Mouse (Mus musculus) heart, embryonic 13.5 days (tissue): ENCODE data around the gene Olfr128. TPM values are rescaled to one million over a fixed set of nuclear protein-coding genes. Genes with fewer than 3 reads are reported as not detected.
"Not testable (repeated sequence)": the region's sequence is repeated elsewhere in the genome, so short reads cannot be mapped to it uniquely, and the experiment has no call there.

Experiments
- ATAC-seq: fragments of 200-750 bp; cut with Nextera tagmentation; 2 replicates; pipeline ENCODE4 v1.8.0; 2017; ENCODE audit warnings: moderate TSS enrichment; ENCODE audit not compliant: insufficient number of reproducible peaks, low FRiP score, low TSS enrichment; ENCODE audit errors: extremely low read depth
- H3K27ac ChIP-seq: fragments of 300-500 bp; sonication (generic); replicated peaks from 2 replicates; pipeline ENCODE4 v1.5.1; 2015; ENCODE audit warnings: moderate library complexity, mild to moderate bottlenecking, inconsistent platforms
- H3K27me3 ChIP-seq: fragments of 300-500 bp; sonication (generic); replicated peaks from 2 replicates; pipeline ENCODE4 v1.6.1; 2015; ENCODE audit warnings: mild to moderate bottlenecking, inconsistent platforms
- H3K36me3 ChIP-seq: fragments of 300-500 bp; sonication (generic); 2 replicates; pipeline ENCODE4 v1.6.1; 2015; ENCODE audit warnings: mild to moderate bottlenecking, inconsistent platforms
- H3K4me1 ChIP-seq: fragments of 300-500 bp; sonication (generic); 2 replicates; pipeline ENCODE4 v1.6.1; 2015; ENCODE audit warnings: inconsistent platforms
- H3K4me2 ChIP-seq: fragments of 300-500 bp; sonication (generic); 2 replicates; pipeline ENCODE4 v1.6.1; 2015; ENCODE audit warnings: inconsistent platforms, mild to moderate bottlenecking, moderate library complexity
- H3K4me3 ChIP-seq: fragments of 300-500 bp; sonication (generic); 2 replicates; pipeline ENCODE4 v1.5.1; 2015; ENCODE audit warnings: moderate library complexity, mild to moderate bottlenecking, inconsistent platforms
- H3K9ac ChIP-seq: fragments of 300-500 bp; sonication (generic); 2 replicates; pipeline ENCODE4 v1.6.1; 2015; ENCODE audit warnings: inconsistent platforms, mild to moderate bottlenecking, moderate library complexity
- H3K9me3 ChIP-seq: fragments of 300-500 bp; sonication (generic); 2 replicates; pipeline ENCODE4 v1.6.1; 2016; ENCODE audit warnings: inconsistent platforms
- WGBS: fragments of 180-500 bp; shearing (Covaris S2); methylation state at CpG from one replicate; pipeline ENCODE4 v1.1.7; 2015; ENCODE audit warnings: mixed read lengths; 5-methylcytosine and 5-hydroxymethylcytosine counted together
- polyA plus RNA-seq: library from polyadenylated mRNA; unstranded; fragments of >200 nt; fragmentation: Nextera tagmentation; extraction: Ambion mirVana; gene quantifications from 2 replicates; pipeline ENCODE4 v1.2.1, GENCODE M21; 2015

The Olfr128 gene
- polyA plus RNA-seq: not detected in 2 replicates

GRCm38 (mm10) chr17:37920248-37920647 lies at the start of gene Olfr128:
Olfr128 (plus strand) TSS chr17:37920548.
- H3K9ac ChIP-seq: no peak within 1 kb of the TSS
- no peak for ATAC-seq
- no peaks in the 10 kb centered on the region for H3K4me1 ChIP-seq
- H3K9me3 ChIP-seq: no peaks in the 10 kb centered on the region
- no peak within 1 kb of the TSS for H3K4me2 ChIP-seq
- H3K4me3 ChIP-seq: no peak within 1 kb of the TSS
- no peak within 1 kb of the TSS for H3K27ac ChIP-seq
- H3K36me3 ChIP-seq: no peaks in the 10 kb centered on the region
- no peaks in the 10 kb centered on the region for H3K27me3 ChIP-seq

GRCm38 (mm10) chr17:37873830-37874229 lies 46.5 kb upstream of the Olfr128 start:
- ATAC-seq: no peak
- H3K4me2 ChIP-seq: no peak overlapping the region
- H3K4me1 ChIP-seq: no peaks in the 10 kb centered on the region
- no peaks in the 10 kb centered on the region for H3K27me3 ChIP-seq
- no peak overlapping the region for H3K9ac ChIP-seq
- 63% methylated on average over 3 of the region's 3 CpGs for WGBS
- no peak overlapping the region for H3K27ac ChIP-seq
- H3K36me3 ChIP-seq: no peaks in the 10 kb centered on the region
- no peak overlapping the region for H3K4me3 ChIP-seq
- H3K9me3 ChIP-seq: no peaks in the 10 kb centered on the region

GRCm38 (mm10) chr17:37900137-37900536 lies 20.2 kb upstream of the Olfr128 start, which contains the start of gene Olfr127:
Olfr127 (plus strand) TSS chr17:37900437.
- Histone ChIP-seq H3K27me3 (no peaks in the 10 kb centered on the region), H3K27ac (no peak within 1 kb of the TSS), H3K4me3 (no peak within 1 kb of the TSS), H3K4me1 (no peaks in the 10 kb centered on the region), H3K36me3 (no peaks in the 10 kb centered on the region), H3K4me2 (no peak within 1 kb of the TSS), H3K9ac (no peak within 1 kb of the TSS), H3K9me3 (no peaks in the 10 kb centered on the region)
- WGBS: 51% methylated on average over 1 of the region's 1 CpGs
- no peak for ATAC-seq

GRCm38 (mm10) chr17:37906821-37907220 lies 13.5 kb upstream of the Olfr128 start:
- not testable (repeated sequence) for ATAC-seq

GRCm38 (mm10) chr17:37952979-37953378 lies 32.6 kb downstream of the Olfr128 start, which contains the start of gene Olfr761:
Olfr761 (minus strand) TSS chr17:37953079.
- no peak within 1 kb of the TSS for H3K9ac ChIP-seq
- no peaks in the 10 kb centered on the region for H3K36me3 ChIP-seq
- no peak within 1 kb of the TSS for H3K27ac ChIP-seq
- H3K4me3 ChIP-seq: no peak within 1 kb of the TSS
- 68% methylated on average over 2 of the region's 2 CpGs for WGBS
- ATAC-seq: no peak
- no peaks in the 10 kb centered on the region for H3K9me3 ChIP-seq
- H3K4me1 ChIP-seq: no peaks in the 10 kb centered on the region
- H3K4me2 ChIP-seq: no peak within 1 kb of the TSS
- H3K27me3 ChIP-seq: no peaks in the 10 kb centered on the region

More at GRCm38 (mm10) chr17:37906821-37907220, 13.5 kb upstream of the Olfr128 start:
- H3K9ac ChIP-seq, H3K4me3 ChIP-seq, H3K4me1 ChIP-seq, H3K9me3 ChIP-seq, H3K27me3 ChIP-seq, H3K27ac ChIP-seq, H3K36me3 ChIP-seq, H3K4me2 ChIP-seq: not testable (repeated sequence)
- WGBS: 59% methylated on average over 8 of the region's 8 CpGs

- H3K4me2 ChIP-seq: no peak overlapping the region
- no peak for ATAC-seq
- H3K4me1 ChIP-seq: no peaks in the 10 kb centered on the region
- 76% methylated on average over 3 of the region's 3 CpGs for WGBS
- H3K36me3 ChIP-seq: no peaks in the 10 kb centered on the region
- no peak overlapping the region for H3K4me3 ChIP-seq
- H3K9me3 ChIP-seq: no peaks in the 10 kb centered on the region
- H3K27ac ChIP-seq: no peak overlapping the region
- no peaks in the 10 kb centered on the region for H3K27me3 ChIP-seq
- H3K9ac ChIP-seq: no peak overlapping the region
These were observed 53.2 kb downstream of the Olfr128 start for GRCm38 (mm10) chr17:37973591-37973990.

Other genes with a start within 250 kb of the Olfr128 start
- gene Olfr119, start 224.0 kb upstream of the Olfr128 start, polyA plus RNA-seq: not detected in 2 replicates
- gene Olfr120, start 198.7 kb upstream of the Olfr128 start, polyA plus RNA-seq: not detected in 2 replicates
- not detected in 2 replicates for gene Olfr121, start 171.7 kb upstream of the Olfr128 start, polyA plus RNA-seq
- not detected in 2 replicates for gene Olfr122, start 151.9 kb upstream of the Olfr128 start, polyA plus RNA-seq
- gene Olfr123, start 127.0 kb upstream of the Olfr128 start, polyA plus RNA-seq: not detected in 2 replicates
- not detected in 2 replicates for gene Olfr124, start 120.7 kb upstream of the Olfr128 start, polyA plus RNA-seq
- gene Olfr125, start 87.6 kb upstream of the Olfr128 start, polyA plus RNA-seq: not detected in 2 replicates
- gene Olfr126, start 73.1 kb upstream of the Olfr128 start, polyA plus RNA-seq: not detected in 2 replicates
- not detected in 2 replicates for gene Olfr127, start 20.1 kb upstream of the Olfr128 start, polyA plus RNA-seq
- gene Olfr761, start 32.5 kb downstream of the Olfr128 start, polyA plus RNA-seq: not detected in 2 replicates
- gene Olfr129, start 139.5 kb downstream of the Olfr128 start, polyA plus RNA-seq: not detected in 2 replicates
- gene Olfr130, start 143.4 kb downstream of the Olfr128 start, polyA plus RNA-seq: not detected in 2 replicates
- gene Olfr131, start 168.1 kb downstream of the Olfr128 start, polyA plus RNA-seq: not detected in 2 replicates
- gene Olfr132, start 214.0 kb downstream of the Olfr128 start, polyA plus RNA-seq: not detected in 2 replicates
- gene Olfr133, start 224.7 kb downstream of the Olfr128 start, polyA plus RNA-seq: not detected in 2 replicates